Mouse (Mus musculus) inflammation-experienced regulatory T-cells, adult 6 months (primary cell): Measurements from ENCODE around the gene Pcgf6. TPM values are rescaled to one million over a fixed set of nuclear protein-coding genes. Genes with fewer than 3 reads are reported as not detected.
A peak's percentile ranks its signal among the peaks of the same experiment; 100 is the strongest.

Experiments
- ATAC-seq: one replicate; pipeline ENCODE4 v1.8.0; 2017
- polyA plus RNA-seq, 3 experiments: library from polyadenylated mRNA; unstranded; fragments of 100-300 nt; shearing (Covaris generic); gene quantifications; one replicate each; pipeline ENCODE4 v1.2.1; 2017

Pcgf6 gene
- polyA plus RNA-seq = 10 to 100 TPM in 1 of 3 experiments, 1 to 10 TPM in 2; 4.9 to 10.8 (median 9.7) TPM

DNA sequence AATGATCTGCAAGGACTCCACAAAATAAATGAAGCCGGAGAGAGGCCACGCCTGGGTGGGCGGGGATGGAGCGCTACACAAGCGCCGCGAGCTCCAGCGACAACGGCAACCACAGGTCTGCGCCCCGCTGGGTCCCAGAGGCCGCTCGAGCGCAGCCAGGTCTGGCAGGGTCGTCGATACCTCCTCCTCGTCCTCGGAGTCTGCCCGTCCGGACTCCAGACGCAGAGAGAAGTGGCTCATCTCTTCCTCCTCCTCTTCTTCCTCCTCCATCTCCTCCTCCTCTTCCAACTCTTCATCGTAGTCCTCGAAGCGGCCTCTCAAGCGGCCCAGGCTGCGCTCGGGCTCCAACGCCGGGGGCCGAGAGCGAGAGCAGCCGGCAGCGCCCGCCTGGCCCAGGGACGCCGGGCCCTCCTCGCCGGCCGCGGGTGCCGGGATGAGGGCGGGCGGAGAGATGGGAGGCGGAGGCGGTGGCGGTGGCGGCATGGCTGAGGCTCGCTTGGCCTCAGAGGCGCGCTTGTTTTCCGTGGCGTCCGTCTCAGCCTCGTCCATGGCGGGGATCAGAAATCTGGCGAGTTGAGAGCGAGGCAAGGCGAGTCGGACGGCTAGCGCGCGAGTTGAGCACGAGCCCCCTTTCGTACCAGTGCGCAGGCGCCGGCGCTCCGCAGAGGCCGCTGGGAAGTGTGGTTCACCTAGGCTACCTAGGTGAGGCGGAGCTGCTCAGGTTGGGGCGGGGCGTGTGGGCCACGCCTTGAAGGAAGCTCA lies at the start of gene Pcgf6:
Gene Pcgf6, minus strand, starts transcription at position 636 of the 762 bp plus-strand sequence.
- peak; percentile 95 for ATAC-seq

DNA sequence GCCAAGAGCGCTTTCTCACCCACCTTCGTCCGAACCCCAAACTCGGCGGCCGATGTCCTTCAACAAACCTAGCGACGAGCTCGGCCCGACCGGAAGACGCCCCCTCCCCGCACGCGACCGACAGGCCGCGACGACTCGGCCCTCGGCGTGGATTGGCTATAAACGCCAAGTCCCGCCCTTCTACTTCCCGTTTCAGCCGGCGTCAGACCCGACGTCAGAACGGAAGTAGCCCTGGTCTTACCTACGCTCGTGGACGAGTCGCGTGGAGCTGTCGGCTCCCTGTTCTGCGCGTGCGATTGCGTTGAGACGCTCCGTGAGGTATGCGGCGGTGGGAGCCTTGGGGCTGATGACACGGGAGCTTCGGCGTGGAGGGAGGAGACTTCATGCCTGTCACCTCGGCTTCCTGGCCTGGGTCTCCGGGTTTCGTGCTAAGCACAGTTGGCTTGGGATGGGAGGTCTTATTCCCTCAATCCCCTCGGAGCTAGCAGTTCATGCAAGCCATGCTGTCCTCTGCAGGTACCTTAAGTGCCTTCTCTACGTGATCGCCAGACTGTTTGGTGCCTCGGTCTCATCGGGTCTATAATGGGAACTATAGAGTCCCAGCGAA lies 39.9 kb upstream of the Pcgf6 start, which contains the start of the genes Usmg5 and Pdcd11:
Gene Usmg5, minus strand, starts transcription at position 98 of the 607 bp plus-strand sequence.
Gene Pdcd11, plus strand, starts transcription at position 219 of the 607 bp plus-strand sequence.
- peak; percentile 96 for ATAC-seq

DNA sequence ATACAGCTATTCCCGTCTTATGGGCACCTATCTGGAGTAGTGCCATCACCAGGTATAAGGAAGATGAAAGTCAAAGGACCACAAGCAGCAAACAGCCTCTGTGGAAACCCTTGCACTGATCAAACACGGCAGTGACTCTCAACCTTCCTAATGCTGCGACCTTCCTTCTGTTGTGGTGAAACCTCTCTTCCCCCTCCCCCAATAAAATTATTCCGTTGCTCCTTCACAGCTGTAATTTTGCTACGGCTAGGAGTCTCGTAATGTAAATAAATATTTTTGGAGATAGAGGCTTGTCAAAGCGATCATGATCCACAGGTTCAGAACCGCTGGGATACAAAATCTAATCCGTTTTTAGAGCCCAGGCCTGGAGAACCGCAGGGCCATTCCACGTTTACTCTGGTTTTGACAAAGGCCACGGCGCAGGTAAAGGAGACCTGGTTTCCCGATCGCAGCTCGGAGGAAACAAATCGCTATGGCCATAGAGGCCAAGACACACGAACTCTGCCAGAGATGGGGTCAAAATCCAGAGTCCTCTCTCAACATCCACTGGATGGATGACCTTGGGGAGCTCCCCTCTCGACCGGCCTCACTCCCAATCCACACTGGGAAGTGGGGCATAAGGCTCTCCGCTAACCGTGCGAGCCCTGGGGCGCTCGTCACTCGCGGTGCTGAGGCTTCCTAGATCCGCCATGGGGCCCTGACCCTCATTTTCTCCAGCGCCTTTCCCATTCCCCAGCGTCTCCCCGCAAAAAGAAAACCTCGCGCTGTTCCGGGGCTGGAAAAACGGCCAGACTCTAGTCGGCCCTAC lies 39.2 kb upstream of the Pcgf6 start:
- ATAC-seq = peak; percentile 39

DNA sequence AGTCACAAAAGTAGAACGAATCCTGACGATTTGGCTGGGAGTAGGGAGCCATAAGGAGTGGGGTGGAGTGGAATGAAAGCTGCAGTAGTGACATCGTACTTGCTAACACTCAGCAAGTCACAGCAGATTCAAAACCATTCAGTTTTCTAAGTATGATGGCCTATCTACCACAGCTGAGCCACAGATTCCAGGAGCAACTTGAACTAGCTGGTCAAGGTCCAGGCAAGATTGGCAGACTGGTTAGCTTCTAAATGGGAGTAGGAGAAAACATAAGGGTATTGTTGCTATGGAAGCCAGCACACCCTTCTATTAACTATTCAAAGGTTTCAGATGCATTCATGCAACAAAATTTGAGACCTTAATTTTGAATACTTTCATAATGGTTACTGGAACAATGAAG lies 37.5 kb upstream of the Pcgf6 start:
- ATAC-seq = no peak

DNA sequence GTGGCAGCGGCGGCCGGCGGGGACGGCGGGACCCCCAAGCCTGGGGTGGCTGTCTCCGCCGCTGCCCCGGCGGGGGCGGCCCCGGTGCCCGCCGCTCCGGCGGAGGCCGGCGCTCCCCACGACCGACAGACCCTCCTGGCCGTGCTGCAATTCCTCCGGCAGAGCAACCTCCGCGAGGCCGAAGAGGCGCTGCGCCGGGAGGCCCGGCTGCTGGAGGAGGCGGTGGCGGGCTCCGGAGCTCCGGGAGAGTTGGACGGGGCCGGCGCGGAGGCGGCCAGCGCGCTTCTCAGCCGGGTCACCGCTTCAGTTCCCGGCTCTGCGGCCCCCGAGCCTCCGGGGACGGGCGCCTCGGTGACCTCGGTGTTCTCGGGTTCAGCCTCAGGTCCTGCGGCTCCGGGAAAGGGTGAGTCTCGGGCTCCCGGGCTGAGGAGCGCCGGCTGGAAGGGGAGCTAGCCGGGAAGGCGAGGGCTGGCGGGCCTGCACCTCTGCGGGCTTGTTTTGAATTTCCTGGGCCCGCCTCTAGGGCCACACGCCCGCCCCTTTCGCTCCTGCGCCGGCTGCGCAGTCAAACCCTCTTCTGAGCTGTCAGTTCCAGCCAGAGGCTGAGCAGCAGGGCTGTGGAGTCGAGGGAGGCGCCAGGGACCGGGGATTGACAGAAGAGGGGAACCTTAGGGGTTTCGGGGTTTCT lies 17.4 kb upstream of the Pcgf6 start:
- peak; percentile 94 for ATAC-seq

DNA sequence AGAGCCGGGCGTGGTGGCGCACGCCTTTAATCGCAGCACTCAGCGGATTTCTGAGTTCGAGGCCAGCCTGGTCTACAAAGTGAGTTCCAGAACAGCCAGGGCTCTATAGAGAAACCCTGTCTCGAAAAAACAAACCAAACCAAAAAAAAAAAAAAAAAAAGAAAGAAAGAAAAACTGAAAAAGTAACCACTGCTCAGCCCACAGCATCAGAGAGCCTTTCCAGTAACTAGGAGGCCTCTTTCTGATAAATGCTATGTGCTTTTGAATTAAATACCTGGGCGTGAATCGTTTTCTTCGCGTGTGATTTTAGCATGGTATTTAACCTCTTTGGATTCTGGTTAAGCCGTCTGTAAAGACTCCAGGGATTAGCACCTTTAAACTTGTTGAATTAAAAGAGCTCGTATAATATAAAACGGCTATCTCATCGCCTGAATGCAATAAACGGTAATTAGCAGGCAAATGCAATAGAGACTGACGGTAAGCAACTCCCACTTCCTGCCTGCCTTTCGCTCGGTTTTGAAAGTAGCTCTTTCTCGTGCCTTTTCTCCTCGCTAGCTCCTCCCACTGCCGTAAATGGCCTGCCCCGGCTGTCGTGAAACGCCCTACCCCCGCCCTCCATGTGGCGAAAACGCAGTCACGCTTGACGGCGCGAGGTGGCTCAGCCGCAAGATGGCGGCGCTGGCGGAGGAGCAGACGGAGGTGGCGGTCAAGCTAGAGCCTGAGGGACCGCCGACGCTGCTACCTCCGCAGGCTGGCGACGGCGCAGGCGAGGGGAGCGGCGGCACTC lies 16.6 kb upstream of the Pcgf6 start, which contains the start of gene Taf5:
Gene Taf5, plus strand, starts transcription at position 651 of the 787 bp plus-strand sequence.
- peak; percentile 71 for ATAC-seq

DNA sequence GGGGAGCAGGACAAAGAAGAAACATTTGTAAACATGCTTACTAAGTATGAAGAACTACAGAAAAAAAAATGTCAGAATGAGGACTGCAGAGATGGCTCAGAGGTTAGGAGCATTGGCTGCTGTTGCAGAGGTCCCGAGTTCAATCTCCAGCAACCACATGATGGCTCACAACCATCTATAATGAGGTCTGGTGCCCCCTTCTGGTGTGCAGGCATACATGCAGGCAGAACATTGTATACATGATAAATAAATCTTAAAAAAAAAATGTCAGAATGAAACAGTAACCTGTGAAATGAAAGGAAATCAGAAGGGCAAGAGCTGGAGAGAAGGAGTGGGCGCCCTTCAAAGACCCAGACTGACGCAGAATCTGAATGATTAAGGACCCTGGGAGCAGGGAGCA lies 15.2 kb upstream of the Pcgf6 start:
- no peak for ATAC-seq

DNA sequence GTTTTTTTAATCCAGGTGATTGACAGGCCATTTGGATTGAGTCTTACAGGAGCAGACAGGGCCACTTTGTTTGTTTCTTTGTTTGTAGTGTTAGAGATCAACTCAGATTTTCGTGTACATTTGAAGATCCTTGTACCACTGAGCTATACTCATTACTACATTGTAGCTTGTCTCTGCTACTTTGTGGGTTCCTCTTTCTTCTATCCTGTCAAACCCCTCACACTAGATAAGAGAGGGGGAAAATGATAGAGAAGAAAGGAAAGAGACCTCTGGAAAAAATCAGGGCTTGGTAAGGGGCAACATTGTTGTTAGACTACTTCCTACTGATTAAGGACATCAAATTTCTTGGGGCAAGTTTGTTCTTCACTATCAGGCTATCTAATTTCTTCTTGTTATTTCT lies 7.0 kb upstream of the Pcgf6 start:
- no peak for ATAC-seq

DNA sequence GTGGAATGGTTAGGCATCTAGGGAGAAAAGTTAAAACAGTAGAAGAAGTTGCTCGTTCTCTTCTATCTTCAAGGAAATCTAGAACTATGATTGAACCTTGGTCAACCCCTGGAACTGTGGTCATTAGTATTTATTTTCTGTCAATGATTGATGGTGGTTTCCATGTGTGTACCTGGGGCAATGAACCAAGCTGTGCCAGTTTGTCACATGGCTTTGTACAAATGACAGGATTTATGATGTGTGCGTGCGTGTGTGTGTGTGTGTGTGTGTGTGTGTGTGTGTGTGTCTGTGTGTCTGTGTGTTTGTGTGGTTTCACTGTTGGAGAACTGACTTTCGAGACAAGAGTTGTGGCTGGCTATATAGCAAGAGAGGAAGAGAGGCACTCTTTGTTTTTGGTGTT lies 2.8 kb upstream of the Pcgf6 start:
- no peak for ATAC-seq

DNA sequence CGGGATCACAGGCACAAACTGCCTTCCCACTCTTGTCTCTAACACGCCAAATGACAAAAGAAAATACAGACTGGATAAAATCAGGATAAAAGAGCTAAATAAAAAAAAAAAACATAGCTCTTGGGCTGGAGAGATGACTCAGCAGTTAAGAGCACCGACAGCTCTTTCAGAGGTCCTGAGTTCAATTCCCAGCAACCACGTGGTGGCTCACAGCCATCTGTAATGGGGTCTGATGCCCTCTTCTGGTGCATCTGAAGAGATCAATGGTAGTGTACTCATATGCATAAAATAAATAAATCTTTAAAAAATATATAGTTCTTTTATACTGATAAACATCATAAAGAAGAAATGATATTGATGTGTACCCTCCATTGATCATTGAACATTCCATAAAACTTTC lies 2.2 kb upstream of the Pcgf6 start:
- ATAC-seq = no peak

DNA sequence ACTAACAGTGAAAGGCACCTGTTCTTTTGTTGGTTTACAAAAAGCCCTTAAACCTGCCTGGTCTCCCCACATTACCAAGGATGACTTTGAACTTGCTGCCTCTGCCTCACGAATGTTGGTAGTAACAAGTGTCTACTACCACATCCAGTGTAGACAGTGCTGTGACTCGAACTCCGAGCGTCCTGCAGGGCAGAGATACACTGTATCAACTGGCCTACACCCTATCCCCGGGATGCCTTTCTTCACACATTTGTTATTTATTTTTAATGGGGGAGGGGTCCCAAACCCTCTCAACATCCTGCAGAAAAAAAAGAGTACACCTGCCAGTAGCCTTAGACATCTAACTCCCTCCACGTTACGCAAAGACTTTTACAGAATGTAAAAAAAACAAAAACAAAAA lies 866 bp downstream of the Pcgf6 start:
- no peak for ATAC-seq

DNA sequence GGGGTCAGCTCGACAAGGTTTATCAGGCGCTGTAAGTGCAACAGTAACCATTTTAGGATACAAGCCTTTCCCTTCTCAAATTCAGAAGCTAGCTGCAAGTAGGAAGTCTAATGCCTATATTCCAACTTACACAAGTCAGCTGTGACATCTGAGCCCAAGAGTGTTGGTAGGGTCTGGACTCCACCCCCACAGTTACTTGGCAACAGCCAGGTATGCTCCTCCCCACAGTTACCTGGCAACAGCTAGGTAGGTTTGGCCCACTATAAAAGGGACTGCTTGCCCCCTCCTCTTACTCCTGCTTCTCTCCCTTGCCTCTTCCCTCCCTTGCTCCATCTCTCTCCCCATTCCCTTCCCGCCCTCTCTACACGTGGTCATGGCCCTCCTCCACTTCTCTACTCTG lies 1.6 kb downstream of the Pcgf6 start:
- ATAC-seq = no peak

DNA sequence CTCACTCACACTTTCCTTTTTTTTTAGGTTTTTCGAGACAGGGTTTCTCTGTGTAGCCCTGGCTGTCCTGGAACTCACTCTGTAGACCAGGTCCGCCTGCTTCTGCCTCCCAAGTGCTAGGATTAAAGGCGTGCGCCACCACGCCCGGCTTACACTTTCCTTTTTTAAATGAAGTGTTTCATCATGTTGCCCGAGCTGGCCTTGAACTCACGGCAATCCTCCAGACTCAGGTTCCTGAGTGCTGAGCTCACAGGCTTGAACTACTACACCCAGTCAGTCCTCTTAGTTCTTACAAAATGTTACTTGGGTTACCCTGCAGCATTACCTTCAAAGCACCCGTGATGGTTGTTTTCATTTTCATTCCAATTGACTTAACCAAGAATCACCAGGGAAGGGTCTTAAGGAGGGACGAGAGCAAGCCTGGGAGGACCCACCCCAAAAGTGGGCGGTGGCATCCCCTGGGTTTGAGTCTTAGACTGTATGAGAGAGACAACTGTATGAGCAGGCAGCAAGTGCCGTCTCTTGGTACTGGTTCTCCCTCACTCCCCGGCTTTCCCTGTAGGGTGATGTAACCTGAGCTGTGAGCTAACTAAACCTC lies 3.4 kb downstream of the Pcgf6 start:
- ATAC-seq = no peak

DNA sequence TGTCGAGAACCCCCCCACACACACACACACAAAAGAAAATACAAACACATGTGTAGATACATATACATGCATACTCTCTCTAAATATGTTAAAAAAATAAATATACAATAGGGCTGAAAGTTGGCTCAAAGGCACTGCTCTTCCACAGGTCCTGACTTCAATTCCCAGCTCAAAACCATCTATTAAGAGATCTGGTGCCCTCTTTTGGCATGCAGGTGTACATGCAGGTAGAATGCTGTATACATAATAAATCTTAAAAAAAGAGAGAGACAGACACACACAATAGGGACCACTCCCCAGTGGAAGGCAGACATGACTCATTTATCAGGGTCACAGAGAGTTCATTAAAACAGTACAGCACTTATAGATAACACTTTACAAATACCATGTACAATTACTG lies 4.4 kb downstream of the Pcgf6 start:
- no peak for ATAC-seq

DNA sequence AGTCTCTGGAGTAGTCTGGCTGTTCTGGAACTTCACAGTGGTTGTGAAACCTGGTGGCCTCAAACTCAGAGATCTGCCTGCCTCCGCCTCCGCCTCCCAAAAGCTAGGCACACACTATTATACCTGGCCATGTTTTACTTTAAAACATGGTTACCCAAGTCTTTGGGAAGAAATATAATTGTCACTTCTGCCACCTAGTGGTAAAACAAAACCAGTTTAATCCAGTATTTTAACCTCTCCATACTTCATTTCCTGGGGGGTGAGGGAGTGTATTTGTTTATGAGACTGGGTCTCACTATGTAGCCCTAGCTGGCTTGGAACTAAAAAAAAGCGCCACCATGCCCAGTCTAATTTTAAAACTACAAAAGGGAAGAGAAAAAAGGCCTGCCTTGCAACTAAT lies 7.1 kb downstream of the Pcgf6 start:
- ATAC-seq = no peak

DNA sequence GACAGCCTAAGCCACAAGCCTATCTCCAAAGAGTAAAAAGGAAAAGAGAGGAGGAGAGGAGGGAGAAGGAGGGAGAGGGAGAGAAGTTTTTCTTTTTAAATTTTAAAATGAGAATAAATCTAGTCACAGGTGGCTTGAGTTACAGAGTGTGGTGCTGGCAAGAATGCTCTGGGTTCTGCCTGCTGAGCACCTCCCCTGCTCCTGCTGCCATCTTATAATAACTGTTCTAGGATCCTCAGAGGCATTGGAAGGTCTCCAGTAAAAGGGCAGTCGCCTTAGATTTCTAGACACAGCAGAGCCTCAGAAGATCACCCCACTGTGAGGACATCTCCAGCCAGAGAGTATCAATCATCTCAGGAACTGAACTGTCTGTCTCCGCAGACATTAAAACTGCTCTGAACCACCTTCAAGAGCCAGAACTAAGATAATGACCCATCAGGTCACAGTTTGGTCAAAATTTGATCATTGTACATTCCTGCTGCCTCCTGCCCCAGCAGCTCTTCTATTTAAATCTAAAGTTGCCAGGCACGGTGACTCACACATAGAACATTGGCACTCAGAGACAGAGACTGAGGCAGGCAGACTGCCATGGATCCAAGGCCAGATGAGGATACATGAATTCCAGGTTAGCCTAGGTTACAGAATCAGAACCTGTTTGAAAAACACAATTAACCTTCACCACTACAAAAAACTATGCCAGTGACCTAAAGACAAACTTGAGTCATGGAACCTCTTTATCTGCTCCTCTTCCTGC lies 9.8 kb downstream of the Pcgf6 start:
- no peak for ATAC-seq

DNA sequence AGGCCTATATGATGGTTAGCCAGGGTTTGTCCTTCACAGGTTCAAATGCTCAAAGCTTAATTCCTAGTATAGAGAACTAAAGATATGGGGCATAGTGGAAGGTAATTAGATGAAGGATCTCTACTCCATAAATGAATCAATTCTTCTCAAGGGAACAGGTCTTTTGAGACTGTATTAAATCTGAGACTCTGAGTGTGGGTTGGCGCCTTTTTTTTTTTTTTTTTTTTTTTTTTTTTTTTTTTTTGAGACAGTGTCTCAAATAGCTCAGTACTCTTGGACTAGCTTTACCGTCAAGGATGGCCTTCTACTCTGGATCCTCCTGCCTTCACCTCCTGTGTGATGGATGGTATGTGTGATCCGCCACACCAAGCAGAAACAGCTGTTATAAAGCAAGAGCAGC lies 14.1 kb downstream of the Pcgf6 start:
- no peak for ATAC-seq

DNA sequence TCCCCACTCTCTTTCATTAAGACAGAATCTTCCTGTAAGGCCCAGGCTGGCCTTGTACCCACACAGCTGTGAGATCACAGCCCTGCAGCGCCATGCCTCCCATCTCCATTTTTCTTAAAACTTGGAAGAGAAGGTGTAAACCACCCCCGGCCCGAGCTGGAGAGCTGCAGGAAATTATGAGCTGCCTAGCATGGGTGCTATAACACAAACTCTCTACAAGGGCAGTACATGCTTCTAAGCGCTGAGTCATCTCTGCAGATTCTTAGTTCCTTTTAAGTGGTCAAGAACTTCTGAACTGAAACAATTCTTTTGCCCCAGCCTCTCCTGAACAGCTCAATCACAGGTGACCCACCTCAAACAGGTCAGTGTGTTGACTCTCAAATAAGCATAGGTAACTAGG lies 15.8 kb downstream of the Pcgf6 start:
- no peak for ATAC-seq

DNA sequence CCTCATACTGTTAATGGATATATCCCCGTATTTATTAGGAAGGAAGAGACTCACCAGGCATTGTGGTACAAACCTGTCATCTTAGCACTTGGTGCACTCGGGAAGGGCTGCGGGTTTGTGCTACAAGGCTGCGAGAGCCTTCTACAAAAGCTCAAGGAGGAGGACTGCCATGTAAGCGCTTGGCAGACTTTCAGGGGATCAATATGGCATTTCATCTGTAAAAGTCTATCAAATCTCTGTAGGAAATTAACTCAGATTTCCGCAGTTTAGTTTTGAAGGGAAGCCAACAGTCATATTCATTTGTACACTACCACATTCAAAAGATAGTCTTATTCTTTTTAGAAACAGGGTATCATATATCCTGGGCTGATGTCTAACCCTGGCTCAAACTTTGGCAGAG lies 18.9 kb downstream of the Pcgf6 start:
- ATAC-seq = no peak

DNA sequence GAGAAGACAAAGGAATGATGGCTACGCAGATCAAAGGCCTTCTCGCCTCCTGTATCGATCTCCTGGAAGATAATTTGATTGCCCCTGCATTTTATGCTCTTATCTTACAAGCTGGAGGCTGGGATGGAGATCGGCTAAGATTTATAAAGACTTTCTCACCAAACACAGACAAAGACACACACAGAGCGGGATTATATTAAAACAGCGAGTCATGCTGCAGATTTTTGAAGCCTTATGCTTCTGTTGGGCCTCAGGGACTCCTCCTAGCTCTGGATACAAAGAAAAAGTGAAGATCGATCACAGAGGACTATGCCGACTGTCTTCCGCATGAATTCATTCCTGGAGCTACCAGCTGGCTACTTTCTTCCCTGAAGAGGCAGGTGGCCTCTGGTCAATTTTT lies 20.9 kb downstream of the Pcgf6 start:
- ATAC-seq = no peak

DNA sequence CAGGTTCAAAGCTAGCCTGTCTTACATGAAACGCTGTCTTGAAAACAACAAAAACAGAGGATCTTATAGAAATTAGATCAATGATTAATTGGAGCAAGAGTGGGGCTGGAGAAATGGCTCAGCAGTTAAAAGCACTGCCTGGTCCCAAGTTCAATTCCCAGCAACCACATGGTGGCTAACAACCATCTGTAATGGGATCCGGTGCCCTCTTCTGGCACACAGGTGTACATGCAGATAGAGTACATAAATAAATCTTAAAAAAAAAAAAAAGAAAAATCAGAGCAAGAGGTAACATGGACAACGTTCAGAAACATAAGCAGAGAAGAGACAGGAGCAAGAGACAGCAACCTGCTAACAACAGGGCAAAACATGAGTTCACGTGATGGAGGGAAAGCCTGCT lies 24.2 kb downstream of the Pcgf6 start:
- no peak for ATAC-seq
